Mouse (Mus musculus) layer of hippocampus, adult 2 months (tissue): ENCODE measurements around the gene Hoxb8. TPM values are rescaled to one million over a fixed set of nuclear protein-coding genes. Genes with fewer than 3 reads are reported as not detected.

Experiments used
- DNase-seq, 2 experiments: peaks; one replicate each; pipeline ENCODE4 v3.0.0; 2022; ENCODE audit warnings: low spot score in 2 of 2
- H3K27ac ChIP-seq: fragments of 200-600 bp; 2 replicates; pipeline ENCODE4 v1.8.1; 2022
- H3K4me3 ChIP-seq: fragments of 200-600 bp; 2 replicates; pipeline ENCODE4 v1.8.1; 2022; ENCODE audit warnings: mild to moderate bottlenecking
- CTCF ChIP-seq: fragments of 200-600 bp; conservative IDR thresholded peaks from 2 replicates; pipeline ENCODE4 v1.8.1; 2022; ENCODE audit warnings: antibody characterized with exemption, mild to moderate bottlenecking, moderate library complexity
- total RNA-seq, 2 experiments: library from RNA; stranded (reverse); gene quantifications; 2 replicates each; pipeline ENCODE4 v1.2.3; 2021

Gene Hoxb8
- total RNA-seq, 2 experiments from 2014 or later, result not detected

DNA sequence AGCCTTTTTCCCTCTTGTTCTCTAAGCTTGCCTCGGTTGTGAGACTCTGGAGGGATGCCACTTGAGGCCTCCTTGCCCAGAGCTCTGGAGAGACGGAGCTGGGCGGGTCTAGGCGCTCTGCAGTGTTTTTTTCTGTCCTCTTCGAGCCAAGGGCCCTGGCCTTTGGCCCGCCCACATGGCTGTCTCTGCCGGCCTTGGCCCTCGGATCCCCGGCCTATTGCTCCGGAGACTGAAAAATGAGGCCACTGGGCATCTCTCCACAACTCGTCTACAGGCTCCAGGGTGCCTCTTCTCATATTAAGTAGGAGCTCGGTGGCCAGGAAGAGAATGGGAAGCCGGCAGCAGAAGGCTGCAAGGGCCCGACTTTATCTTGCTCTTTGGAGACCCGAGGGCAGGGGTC lies 20.1 kb downstream of the Hoxb8 start:
- no peak overlapping the region for H3K27ac ChIP-seq
- H3K4me3 ChIP-seq, result no peak overlapping the region
- peak; percentile 55 to 69 for DNase-seq
- TF ChIP-seq CTCF, result no peak

- no peak overlapping the region for H3K4me3 ChIP-seq
- no peak for TF ChIP-seq CTCF
- no peak for DNase-seq
- H3K27ac ChIP-seq, result no peak overlapping the region
Measured at GRCm38 (mm10) chr11:96302381-96303150, 20.9 kb downstream of the Hoxb8 start.

GRCm38 (mm10) chr11:96303151-96304099 lies 21.7 kb downstream of the Hoxb8 start, which contains the start of gene Hoxb5:
Hoxb5 (plus strand) TSS chr11:96303336.
- TF ChIP-seq CTCF, result peak; percentile 71
- no peak within 1 kb of the TSS for H3K27ac ChIP-seq
- no peak within 1 kb of the TSS for H3K4me3 ChIP-seq
- DNase-seq, result peak in 1 of 2 experiments; percentile 30

DNA sequence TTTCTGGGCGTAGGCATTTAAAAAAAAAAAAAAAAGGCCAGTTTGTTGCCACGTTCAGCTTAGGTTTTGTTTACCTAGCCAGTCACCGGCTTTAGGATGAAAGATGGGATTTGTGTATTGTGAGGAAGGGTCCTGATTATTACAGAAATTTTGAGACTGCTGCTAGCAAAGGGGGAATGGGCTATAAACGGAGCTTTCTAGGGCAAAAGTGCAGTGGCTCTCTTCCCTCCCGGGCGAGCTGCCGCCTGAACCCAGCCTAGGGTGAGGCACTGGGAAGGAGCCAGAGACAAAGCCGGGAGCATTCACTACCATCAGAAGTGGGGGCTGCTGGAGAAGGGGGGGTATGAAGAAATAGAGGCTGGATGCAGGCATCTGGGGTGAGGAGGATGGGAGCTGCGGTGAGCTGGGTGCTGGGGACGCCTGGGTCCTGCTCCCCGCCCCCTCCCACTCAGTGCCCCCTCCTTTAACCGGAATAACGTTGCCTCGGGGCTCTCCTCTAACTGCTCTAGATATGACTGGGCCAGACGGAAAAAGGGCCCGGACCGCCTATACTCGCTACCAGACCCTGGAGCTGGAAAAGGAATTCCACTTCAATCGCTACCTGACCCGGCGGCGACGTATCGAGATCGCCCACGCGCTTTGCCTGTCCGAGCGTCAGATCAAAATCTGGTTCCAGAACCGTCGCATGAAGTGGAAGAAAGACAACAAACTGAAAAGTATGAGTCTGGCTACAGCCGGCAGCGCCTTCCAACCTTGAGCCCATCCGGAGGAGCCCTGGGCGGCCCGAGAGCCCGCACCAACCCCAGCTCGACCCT lies 22.9 kb downstream of the Hoxb8 start:
- Histone ChIP-seq H3K27ac (no peak overlapping the region), H3K4me3 (no peak overlapping the region)
- TF ChIP-seq CTCF, result no peak
- DNase-seq, result no peak

GRCm38 (mm10) chr11:96305505-96306182 lies 23.9 kb downstream of the Hoxb8 start:
- Histone ChIP-seq H3K27ac (no peak overlapping the region), H3K4me3 (no peak overlapping the region)
- no peak for TF ChIP-seq CTCF
- no peak for DNase-seq

- no peak overlapping the region for H3K27ac ChIP-seq
- no peak for TF ChIP-seq CTCF
Measured at GRCm38 (mm10) chr11:96306183-96306907, 24.6 kb downstream of the Hoxb8 start.

DNA sequence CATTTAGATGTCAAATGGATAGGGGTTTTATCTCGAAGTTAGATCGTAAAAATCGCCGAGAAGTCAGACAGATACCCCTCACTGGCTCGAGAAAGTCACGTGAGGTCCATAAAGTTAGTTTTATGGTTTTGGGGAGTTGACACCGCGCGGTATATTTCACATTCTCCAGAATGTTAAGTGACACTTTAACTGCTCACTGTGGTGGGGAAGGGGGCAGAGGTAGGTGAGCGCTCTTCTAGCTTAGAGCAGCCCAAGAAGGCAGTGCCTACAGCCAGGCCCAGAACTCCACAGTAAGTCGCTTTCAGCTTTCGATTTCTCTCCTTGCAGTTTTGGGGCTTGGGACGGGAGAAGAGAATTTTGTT lies 25.2 kb downstream of the Hoxb8 start:
- no peak overlapping the region for H3K27ac ChIP-seq
- no peak for TF ChIP-seq CTCF
- DNase-seq, result no peak
- H3K4me3 ChIP-seq, result no peak overlapping the region

More at GRCm38 (mm10) chr11:96306183-96306907, 24.6 kb downstream of the Hoxb8 start:
- H3K4me3 ChIP-seq, result no peak overlapping the region
- no peak for DNase-seq

DNA sequence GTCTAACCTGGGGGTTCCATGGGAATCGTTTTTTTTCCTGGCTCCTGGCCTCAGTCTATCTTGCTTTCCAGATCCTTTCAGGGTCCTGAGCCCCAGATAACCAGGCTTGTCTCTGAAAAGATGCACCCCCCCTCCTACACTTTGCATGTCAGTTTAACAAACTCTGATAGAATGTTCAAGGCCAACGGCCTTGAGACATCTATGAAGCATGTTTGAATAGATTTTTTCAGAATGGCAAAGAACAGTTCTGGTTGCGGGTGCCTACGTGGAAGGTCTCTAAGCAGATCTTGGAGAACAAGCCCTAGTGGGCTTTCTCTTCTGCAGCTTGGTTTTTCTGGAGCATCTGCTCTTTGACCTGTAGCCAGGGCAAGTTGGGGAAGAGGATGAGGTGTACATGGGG lies 27.1 kb downstream of the Hoxb8 start:
- no peak for DNase-seq
- Histone ChIP-seq H3K4me3 (no peak overlapping the region), H3K27ac (no peak overlapping the region)
- no peak for TF ChIP-seq CTCF

DNA sequence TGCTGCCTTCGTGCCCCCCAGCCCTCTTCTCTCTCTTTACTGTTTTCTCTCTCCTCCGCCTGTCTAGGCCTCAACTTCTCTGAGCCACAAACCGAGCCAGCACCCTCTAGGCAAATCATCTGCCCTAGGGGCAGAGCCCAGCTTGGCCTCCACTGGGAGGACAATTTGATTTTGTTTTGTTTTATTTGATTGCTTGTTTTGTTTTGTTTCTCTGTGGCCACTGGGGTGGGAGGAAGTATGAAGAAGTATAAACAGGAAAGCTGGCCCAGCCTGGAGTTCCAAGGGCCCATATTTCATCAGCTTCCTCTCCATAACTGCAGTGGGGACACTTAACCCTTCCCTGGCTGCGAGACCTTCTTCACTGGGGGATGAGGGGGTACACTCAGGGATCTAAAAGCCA lies 27.6 kb downstream of the Hoxb8 start:
- no peak for DNase-seq
- H3K27ac ChIP-seq, result no peak overlapping the region
- no peak overlapping the region for H3K4me3 ChIP-seq
- TF ChIP-seq CTCF, result no peak

GRCm38 (mm10) chr11:96310183-96310938 lies 28.7 kb downstream of the Hoxb8 start:
- Histone ChIP-seq H3K4me3 (no peak overlapping the region), H3K27ac (no peak overlapping the region)
- TF ChIP-seq CTCF, result no peak
- no peak for DNase-seq

GRCm38 (mm10) chr11:96311097-96311496 lies 29.4 kb downstream of the Hoxb8 start:
- no peak for DNase-seq

More at GRCm38 (mm10) chr11:96311097-96311496, 29.4 kb downstream of the Hoxb8 start:
- H3K4me3 ChIP-seq, result no peak overlapping the region
- no peak for TF ChIP-seq CTCF
- no peak overlapping the region for H3K27ac ChIP-seq
